Mouse (Mus musculus): ENCODE data around the gene Agr3. TPM values are rescaled to one million over a fixed set of nuclear protein-coding genes. Genes with fewer than 3 reads are reported as not detected.

Gene Agr3
- polyA plus RNA-seq, 1 experiment from 2014 or later = not detected

GRCm38 (mm10) chr12:35994098-35994497, 68.7 kb downstream of the Agr3 start:
- no peaks in the 10 kb centered on the region for H3K36me3 ChIP-seq (replicated peaks; ENCODE audit: insufficient read depth, low read length)
- no peak overlapping the region for H3K27ac ChIP-seq (ENCODE audit: low read depth)
- H3K9ac ChIP-seq (replicated peaks) = no peak overlapping the region
- no peak overlapping the region for H3K4me2 ChIP-seq (ENCODE audit: low read depth, low read length)
- H3K4me3 ChIP-seq (ENCODE audit: low read depth, low read length) = no peak overlapping the region
- no peak for ATAC-seq
- no peak for TF ChIP-seq EP300 (IDR thresholded peaks at IDR 0.05; ENCODE audit: low read depth)
- no peak for TF ChIP-seq CTCF (IDR thresholded peaks at IDR 0.05; ENCODE audit: low read depth)
- no peaks in the 10 kb centered on the region for H3K27me3 ChIP-seq (ENCODE audit: insufficient read depth, low read length)
- H3K4me1 ChIP-seq (ENCODE audit: insufficient read depth) = no peaks in the 10 kb centered on the region
- DNase-seq = no peak
- H3K9me3 ChIP-seq (ENCODE audit: low read length) = no peaks in the 10 kb centered on the region

GRCm38 (mm10) chr12:35995799-35996198, 70.4 kb downstream of the Agr3 start:
- no peak for ATAC-seq
- 30% methylated on average over 5 of the region's 5 CpGs for WGBS (ENCODE audit: insufficient replicate concordance)
- DNase-seq = no peak

More at GRCm38 (mm10) chr12:35995799-35996198, 70.4 kb downstream of the Agr3 start:
- no peaks in the 10 kb centered on the region for H3K36me3 ChIP-seq (replicated peaks; ENCODE audit: insufficient read depth, low read length)
- H3K4me2 ChIP-seq (ENCODE audit: low read depth, low read length) = no peak overlapping the region
- no peaks in the 10 kb centered on the region for H3K4me1 ChIP-seq (ENCODE audit: insufficient read depth)
- TF ChIP-seq CTCF (IDR thresholded peaks at IDR 0.05; ENCODE audit: low read depth) (peak; percentile 67), EP300 (IDR thresholded peaks at IDR 0.05; ENCODE audit: low read depth) (no peak)
- no peaks in the 10 kb centered on the region for H3K27me3 ChIP-seq (ENCODE audit: insufficient read depth, low read length)
- no peak overlapping the region for H3K4me3 ChIP-seq (ENCODE audit: low read depth, low read length)
- no peak overlapping the region for H3K27ac ChIP-seq (ENCODE audit: low read depth)
- H3K9me3 ChIP-seq (ENCODE audit: low read length) = no peaks in the 10 kb centered on the region
- no peak overlapping the region for H3K9ac ChIP-seq (replicated peaks)

Other genes starting within 250 kb of the Agr3 start
- gene Agr2, start 67.3 kb downstream of the Agr3 start, polyA plus RNA-seq (2015; fragmentation: Nextera tagmentation; extraction: Ambion mirVana) = not detected in 2 replicates
- 18.3 and 19.7 TPM in 2 replicates for gene Tspan13, start 116.9 kb downstream of the Agr3 start, polyA plus RNA-seq (2015; fragmentation: Nextera tagmentation; extraction: Ambion mirVana)
- gene Ankmy2, start 231.5 kb downstream of the Agr3 start, polyA plus RNA-seq (2015; fragmentation: Nextera tagmentation; extraction: Ambion mirVana) = 5.9 and 6.4 TPM in 2 replicates
- gene Bzw2, start 232.5 kb downstream of the Agr3 start, polyA plus RNA-seq (2015; fragmentation: Nextera tagmentation; extraction: Ambion mirVana) = 27.9 and 29.6 TPM in 2 replicates

Measured in liver, postnatal 0 days (tissue).